Mouse (Mus musculus): Measurements from ENCODE around the gene Txnrd2.

- TF ChIP-seq CTCF (IDR thresholded peaks at IDR 0.05; ENCODE audit: low read depth), result no peak
- no peak for TF ChIP-seq EP300 (IDR thresholded peaks at IDR 0.05; ENCODE audit: low read depth)
Observed at GRCm38 (mm10) chr16:18405876-18406275, 20.3 kb upstream of the Txnrd2 start.
